Mouse (Mus musculus): Measurements from ENCODE around the gene Defb25.

DNA sequence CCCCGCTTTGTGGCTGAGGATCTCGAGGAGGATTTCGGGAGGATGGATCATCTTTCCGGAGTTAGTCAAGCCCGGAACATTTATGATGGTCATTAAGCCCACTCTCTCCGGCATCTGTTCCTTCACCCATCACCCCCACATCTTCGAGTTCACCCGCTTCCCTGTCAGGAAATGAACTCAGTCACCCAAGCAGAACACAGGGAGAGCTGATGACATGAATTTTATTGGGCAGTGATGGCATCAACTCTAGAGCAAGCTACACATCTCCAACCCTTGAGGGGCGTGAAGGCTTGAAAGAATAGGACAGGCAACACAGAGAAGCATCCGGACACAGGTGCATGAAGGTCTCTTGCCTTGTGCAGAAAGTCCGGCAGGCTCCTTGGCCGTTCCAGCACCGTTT is 702 bp downstream of the Defb25 start:
- TF ChIP-seq CTCF (conservative IDR thresholded peaks at IDR 0.05; ENCODE audit: low read length): no peak
- TF ChIP-seq NANOG (IDR thresholded peaks at IDR 0.05; ENCODE audit: borderline replicate concordance, low read length): no peak
- no peak for TF ChIP-seq POU5F1 (IDR thresholded peaks at IDR 0.05; ENCODE audit: borderline replicate concordance, low read length)

All from E14TG2a.4 (cell line).